In the genomic region with DNA sequence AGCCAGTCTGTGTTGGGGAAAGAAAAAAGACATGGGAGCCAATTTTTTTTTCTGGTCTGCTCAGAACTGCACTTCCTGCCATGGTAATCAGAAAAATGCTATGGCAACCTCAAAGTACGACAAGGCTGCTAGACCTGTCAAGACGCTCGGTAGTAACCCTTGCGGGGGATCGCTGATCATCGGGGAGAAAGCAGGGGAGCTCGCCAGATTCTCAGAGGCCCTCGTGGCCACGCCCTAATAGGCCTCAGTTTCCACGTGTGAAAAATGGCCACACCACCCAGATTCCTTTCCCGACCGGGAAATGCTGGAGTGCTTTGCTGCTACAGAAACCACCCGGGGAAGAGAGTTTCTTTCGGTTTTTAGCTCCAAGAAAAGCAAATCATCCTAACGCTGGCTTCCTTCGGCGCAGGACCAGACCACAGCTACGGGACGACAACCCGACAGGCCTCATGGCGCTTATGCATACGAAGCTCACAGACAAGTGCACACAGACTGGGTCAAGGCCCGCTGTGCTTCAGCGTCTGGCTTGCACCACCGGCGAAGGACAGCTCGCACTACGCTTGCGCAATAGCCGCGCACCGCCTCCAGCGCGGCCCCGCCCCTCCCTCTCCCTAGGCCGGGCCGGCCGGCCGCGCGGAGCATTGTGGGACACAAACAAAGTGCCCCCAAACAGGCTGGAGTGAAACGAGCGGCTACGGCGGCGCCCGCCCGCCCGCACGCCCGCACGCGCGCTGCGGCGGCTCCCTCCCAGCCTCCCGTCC, we compare ENCODE assay signal across 7 mouse cellular contexts. TPM values are rescaled to one million over a fixed set of nuclear protein-coding genes. Genes with fewer than 3 reads are reported as not detected.
DNase-seq lines count a peak whose midpoint lies in the region; ATAC-seq and TF ChIP-seq lines count a peak whose summit lies in the region.

No protein-coding gene starts in this region.

- H3K79me2 ChIP-seq in heart, adult 2 months (replicated peaks; ENCODE audit: control insufficient read depth, insufficient read depth, low read length), result peaks cover 3% of the 10 kb centered on the region; the same call in 1 of the 2 replicates

- TF ChIP-seq POLR2A in heart, adult 2 months (IDR thresholded peaks at IDR 0.05; ENCODE audit: insufficient read depth, low read depth, low read length), result peak; percentile 100

- H3K27ac ChIP-seq in embryonic facial prominence, embryonic 12.5 days, result peak overlapping the region; percentile 98
- peak overlapping the region; percentile 87 for H3K27ac ChIP-seq in heart, adult 2 months
- H3K27ac ChIP-seq in limb, embryonic 13.5 days, result peak overlapping the region; percentile 97
- H3K27ac ChIP-seq in midbrain, embryonic 16.5 days (ENCODE audit: low read length), result peak overlapping the region; percentile 94

- no peaks in the 10 kb centered on the region for H3K36me3 ChIP-seq in embryonic facial prominence, embryonic 12.5 days
- peaks cover 3% of the 10 kb centered on the region for H3K36me3 ChIP-seq in heart, adult 2 months (ENCODE audit: control insufficient read depth, insufficient read depth, low read length)
- peaks cover 3% of the 10 kb centered on the region; the same call in 1 of the 2 replicates for H3K36me3 ChIP-seq in limb, embryonic 13.5 days
- no peaks in the 10 kb centered on the region for H3K36me3 ChIP-seq in midbrain, embryonic 16.5 days (ENCODE audit: control insufficient read depth, insufficient read depth, low read length)

- peak; percentile 85 for TF ChIP-seq EP300 in heart, adult 2 months (IDR thresholded peaks at IDR 0.05; ENCODE audit: insufficient read depth, low read depth, low read length)

- intact Hi-C loops in heart, adult 2 months (cut with DNase I), result loop anchor here (5.0 to 10.0 kb wide), 2 partner anchors 175 to 252 kb away; a partner anchor contains a TSS

- H3K9ac ChIP-seq in embryonic facial prominence, embryonic 12.5 days, result peak overlapping the region; percentile 95
- peak overlapping the region; percentile 93 for H3K9ac ChIP-seq in heart, adult 2 months (ENCODE audit: low read depth, low read length)
- H3K9ac ChIP-seq in limb, embryonic 13.5 days, result peak overlapping the region; percentile 92
- H3K9ac ChIP-seq in midbrain, embryonic 16.5 days (ENCODE audit: low read depth, low read length), result peak overlapping the region; percentile 94

- no peaks in the 10 kb centered on the region for H3K27me3 ChIP-seq in embryonic facial prominence, embryonic 12.5 days
- no peaks in the 10 kb centered on the region for H3K27me3 ChIP-seq in heart, adult 2 months (ENCODE audit: control insufficient read depth, insufficient read depth, low read length)
- H3K27me3 ChIP-seq in limb, embryonic 13.5 days, result no peaks in the 10 kb centered on the region
- no peaks in the 10 kb centered on the region for H3K27me3 ChIP-seq in midbrain, embryonic 16.5 days (ENCODE audit: control insufficient read depth, insufficient read depth, low read depth, low read length)

- H3K4me3 ChIP-seq in embryonic facial prominence, embryonic 12.5 days, result peak overlapping the region; percentile 93
- H3K4me3 ChIP-seq in heart, adult 2 months, result peak overlapping the region; percentile 67
- H3K4me3 ChIP-seq in limb, embryonic 13.5 days, result peak overlapping the region; percentile 98
- peak overlapping the region; percentile 92 for H3K4me3 ChIP-seq in midbrain, embryonic 16.5 days (ENCODE audit: low read depth, low read length)

- peak overlapping the region; percentile 76 for H3K4me2 ChIP-seq in embryonic facial prominence, embryonic 12.5 days (replicated peaks)
- peak overlapping the region; percentile 82 for H3K4me2 ChIP-seq in limb, embryonic 13.5 days (replicated peaks)
- H3K4me2 ChIP-seq in midbrain, embryonic 16.5 days (ENCODE audit: low read length), result peak overlapping the region; percentile 96

- no peak for TF ChIP-seq CTCF in heart, adult 2 months (IDR thresholded peaks at IDR 0.05)

- peak; percentile 94 for ATAC-seq in embryonic facial prominence, embryonic 12.5 days (ENCODE audit: insufficient number of reproducible peaks, insufficient read depth, low FRiP score, low TSS enrichment)
- ATAC-seq in limb, embryonic 13.5 days (ENCODE audit: low FRiP score, low read depth), result peak; percentile 95
- ATAC-seq in midbrain, embryonic 16.5 days, result peak; percentile 98

- peak; percentile 98 for DNase-seq in adrenal gland, postnatal 25 days
- DNase-seq in heart, adult 2 months, result peak; percentile 98
- peak; percentile 96 for DNase-seq in kidney, adult 8-10 months
- DNase-seq in spleen, postnatal 10 days (ENCODE audit: low spot score in 2 of 2), result peak; percentile 94 to 99

- peaks cover 13% of the 10 kb centered on the region for H3K4me1 ChIP-seq in embryonic facial prominence, embryonic 12.5 days
- peaks cover 1% of the 10 kb centered on the region; the same call in 1 of the 2 replicates for H3K4me1 ChIP-seq in heart, adult 2 months (ENCODE audit: control insufficient read depth, insufficient read depth, low read length)
- peaks cover 16% of the 10 kb centered on the region for H3K4me1 ChIP-seq in limb, embryonic 13.5 days
- peaks cover 16% of the 10 kb centered on the region for H3K4me1 ChIP-seq in midbrain, embryonic 16.5 days (ENCODE audit: control insufficient read depth, insufficient read depth, low read length)

- WGBS in embryonic facial prominence, embryonic 12.5 days, result under 1% methylated on average over 57 of the region's 57 CpGs
- 1% methylated on average over 57 of the region's 57 CpGs for WGBS in heart, adult 2 months
- under 1% methylated on average over 57 of the region's 57 CpGs for WGBS in limb, embryonic 13.5 days
- WGBS in midbrain, embryonic 16.5 days, result under 1% methylated on average over 42 of the region's 57 CpGs

- H3K9me3 ChIP-seq in embryonic facial prominence, embryonic 12.5 days, result no peaks in the 10 kb centered on the region
- H3K9me3 ChIP-seq in limb, embryonic 13.5 days, result no peaks in the 10 kb centered on the region
- H3K9me3 ChIP-seq in midbrain, embryonic 16.5 days (replicated peaks; ENCODE audit: control insufficient read depth, low read length, poor library complexity, severe bottlenecking), result no peaks in the 10 kb centered on the region

RNA-seq across cellular contexts. Expression of a gene that starts 0.5 kb away (rescaled TPM):
- 58.4 and 58.6 TPM in 2 replicates for total RNA-seq in adrenal gland, postnatal 25 days (2021)
- 7.7 and 9.7 TPM in 2 replicates for polyA plus RNA-seq in embryonic facial prominence, embryonic 12.5 days (2016; fragmentation: Nextera tagmentation; extraction: Ambion mirVana)
- 10 to 100 TPM; 30.5 to 30.6 TPM for total RNA-seq in heart, adult 2 months (2021)
- 4.8 and 9.1 TPM in 2 replicates for polyA plus RNA-seq in heart, adult 2 months (2012; rRNA removed)
- 7.4 and 7.8 TPM in 2 replicates for polyA plus RNA-seq in limb, embryonic 13.5 days (2015; fragmentation: Nextera tagmentation; extraction: Ambion mirVana)
- 3.6 and 4.1 TPM in 2 replicates for polyA plus RNA-seq in midbrain, embryonic 16.5 days (2015; fragmentation: Nextera tagmentation; extraction: Ambion mirVana)

Comparison
In these comparisons a context has a peak if more than half of its experiments do, and no peak if none do; other contexts are left out.
1. Peak in every context shown above with its lines: DNase-seq, ATAC-seq, H3K4me3 ChIP-seq and H3K27ac ChIP-seq.